Mouse (Mus musculus) lung, adult 2 months (tissue): ENCODE data around the gene Grem1.

Source experiments
- CTCF ChIP-seq: fragments of 200-500 bp; IDR thresholded peaks from 2 replicates; pipeline ENCODE4 v1.5.1; 2011; ENCODE audit warnings: mild to moderate bottlenecking, low read length, control low read depth; ENCODE audit not compliant: insufficient read depth
- POLR2A ChIP-seq: fragments of 200-500 bp; IDR thresholded peaks from 2 replicates; pipeline ENCODE4 v1.6.1; 2011; ENCODE audit warnings: low read depth, mild to moderate bottlenecking, control low read depth, low read length, borderline replicate concordance; ENCODE audit errors: extremely low read depth

- TF ChIP-seq CTCF (no peak), POLR2A (no peak)
These were observed 10.3 kb upstream of the Grem1 start for GRCm38 (mm10) chr2:113768541-113769303.
